Mouse (Mus musculus): ENCODE measurements around the gene Prdx5. TPM values are rescaled to one million over a fixed set of nuclear protein-coding genes. Genes with fewer than 3 reads are reported as not detected.

Gene Prdx5
- polyA plus RNA-seq, 1 experiment from 2014 or later, result 186 TPM

DNA sequence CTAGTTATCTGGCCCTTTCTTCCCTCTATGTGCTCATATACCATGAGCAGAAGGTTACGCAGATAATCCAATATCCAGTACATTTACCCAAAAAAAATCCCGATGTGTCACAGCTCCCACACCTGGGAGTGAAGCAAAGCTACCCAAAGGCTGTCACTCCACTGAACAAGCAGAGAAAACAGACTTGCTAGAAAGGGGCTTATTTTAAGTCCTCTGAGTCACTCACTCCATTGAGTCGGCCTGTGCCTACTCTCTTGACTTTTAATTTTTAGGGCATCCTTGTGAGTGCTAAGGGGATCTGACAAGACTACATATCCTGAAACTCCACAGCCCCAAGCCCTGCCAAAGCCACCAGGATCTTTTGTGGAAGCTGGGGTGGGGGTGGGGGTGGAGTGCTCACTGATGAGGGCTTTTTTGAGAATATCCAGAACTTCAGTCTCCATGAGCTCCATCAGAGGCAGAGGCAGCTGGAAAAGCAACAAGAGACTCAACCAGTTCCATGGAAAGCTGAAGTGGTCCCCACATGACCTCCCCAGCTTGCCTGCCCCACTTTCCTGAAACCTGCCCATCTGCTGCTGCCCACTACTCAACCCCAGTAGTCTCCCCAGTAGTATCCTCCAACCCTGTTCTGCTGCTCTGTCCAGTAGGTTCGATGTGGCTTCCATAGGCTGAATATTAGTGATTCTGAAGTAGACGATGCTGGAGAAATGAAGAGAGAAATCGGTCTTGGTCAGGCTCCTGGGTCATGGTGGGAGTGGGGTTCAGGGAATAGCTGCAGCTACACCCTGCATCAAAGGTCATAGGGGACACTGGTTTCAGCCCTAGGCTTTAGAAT is 13.2 kb upstream of the Prdx5 start:
- Histone ChIP-seq H3K27me3 (peaks cover 58% of the 10 kb centered on the region), H3K9ac (no peak overlapping the region), H3K4me2 (peak overlapping the region; percentile 90), H3K4me1 (peaks cover 39% of the 10 kb centered on the region), H3K9me3 (replicated peaks) (no peaks in the 10 kb centered on the region), H3K36me3 (ENCODE audit: poor library complexity, severe bottlenecking) (no peaks in the 10 kb centered on the region), H3K4me3 (no peak overlapping the region), H3K27ac (no peak overlapping the region)
- no peak for ATAC-seq
- 66% methylated on average over 6 of the region's 6 CpGs for WGBS

DNA sequence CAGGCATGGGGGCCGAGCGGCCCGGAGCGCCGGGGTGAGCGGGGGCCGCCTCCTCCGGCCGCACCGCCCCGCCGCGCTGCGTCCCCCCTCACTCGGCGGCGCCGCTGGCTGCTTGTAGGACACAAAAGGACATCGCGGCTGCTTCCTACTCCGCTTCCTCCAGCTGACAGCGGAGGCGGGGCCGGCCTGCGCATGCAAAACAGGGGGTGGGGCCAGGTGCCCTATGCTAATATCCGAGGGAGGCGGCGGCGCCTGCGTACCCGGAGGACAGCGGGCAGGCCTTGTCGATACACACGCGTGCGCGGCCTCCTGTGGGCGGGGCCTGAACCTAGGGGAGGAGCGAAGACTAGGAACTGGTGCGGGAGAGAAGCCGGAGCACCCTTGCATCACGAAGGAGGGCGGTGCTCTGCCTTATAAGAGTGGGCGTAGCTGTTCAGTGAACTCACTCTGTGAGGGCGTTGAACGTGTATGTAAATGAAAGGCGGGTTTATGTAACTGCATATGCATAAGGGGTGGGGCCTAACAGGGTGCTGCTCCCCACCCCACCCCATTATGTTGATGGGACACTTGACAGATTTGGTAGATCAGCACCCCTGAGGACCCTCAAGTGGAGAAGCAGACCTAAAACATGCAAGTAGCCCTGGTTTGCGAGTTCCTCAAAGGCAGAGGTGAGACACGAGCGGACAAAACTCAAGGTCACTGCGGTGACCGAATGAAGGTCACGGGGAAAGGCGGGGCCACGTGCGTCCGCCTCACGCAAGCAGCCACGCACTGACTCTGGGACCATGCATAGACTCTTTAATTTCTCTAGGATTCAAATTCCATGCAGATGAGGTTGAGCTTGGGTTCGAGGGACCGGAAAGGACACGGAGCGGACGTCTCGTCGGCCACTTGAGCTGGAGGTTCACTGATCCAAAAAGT is 12.0 kb upstream of the Prdx5 start, which contains the start of gene Esrra:
Gene Esrra, minus strand, starts transcription at position 167 of the 921 bp plus-strand sequence.
- H3K27me3 ChIP-seq, result peaks cover 46% of the 10 kb centered on the region
- peak; percentile 96 for ATAC-seq
- no peaks in the 10 kb centered on the region for H3K36me3 ChIP-seq (ENCODE audit: poor library complexity, severe bottlenecking)
- peak within 1 kb of the TSS; percentile 90 for H3K4me2 ChIP-seq
- H3K27ac ChIP-seq, result peak within 1 kb of the TSS; percentile 84
- peak within 1 kb of the TSS; percentile 81 for H3K4me3 ChIP-seq
- H3K4me1 ChIP-seq, result peaks cover 36% of the 10 kb centered on the region
- WGBS, result under 1% methylated on average over 45 of the region's 66 CpGs
- no peaks in the 10 kb centered on the region for H3K9me3 ChIP-seq (replicated peaks)
- peak within 1 kb of the TSS; percentile 85 for H3K9ac ChIP-seq

DNA sequence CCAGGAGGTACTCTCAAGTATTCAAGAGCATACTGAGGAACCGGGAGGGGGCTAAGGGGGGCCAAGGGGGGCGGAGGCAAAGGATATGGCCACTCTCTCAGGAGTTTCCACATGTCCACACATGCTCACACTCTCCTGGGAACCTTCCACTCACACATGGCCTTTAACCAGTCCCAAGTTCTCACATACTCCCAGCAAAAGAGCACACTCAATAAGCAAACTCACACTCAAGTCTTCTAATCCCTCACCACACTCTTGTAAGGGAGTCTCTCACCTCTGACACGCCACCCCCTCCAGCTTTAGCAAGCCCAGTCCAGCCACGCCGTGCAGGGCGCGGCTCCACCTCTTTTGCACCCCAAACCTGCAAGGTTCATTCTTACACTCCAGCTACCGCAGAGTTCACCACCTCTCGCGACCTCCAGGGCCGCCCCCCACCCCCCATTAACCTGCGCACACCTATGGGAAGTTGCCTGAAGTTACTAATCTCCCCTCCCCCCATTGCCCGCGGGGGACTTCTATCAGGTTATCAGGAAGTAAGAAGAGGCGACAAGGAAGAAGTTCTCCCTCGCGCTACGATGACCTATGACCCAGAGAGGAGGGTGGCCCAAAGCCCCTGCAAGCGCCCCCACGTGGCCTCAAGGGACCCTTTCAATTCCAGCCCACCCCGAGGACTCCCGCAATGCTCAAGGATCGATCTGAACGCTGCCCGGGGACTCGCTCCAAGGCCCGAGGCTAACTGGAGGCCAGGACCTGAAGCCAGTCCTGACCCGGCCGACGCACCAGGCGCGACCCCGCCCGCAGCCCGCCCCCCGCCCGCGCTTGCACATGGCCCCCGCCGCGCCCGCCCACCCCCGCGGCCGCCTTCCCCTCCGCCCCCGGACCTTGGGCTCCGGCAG is 11.1 kb upstream of the Prdx5 start:
- Histone ChIP-seq H3K9ac (peak overlapping the region; percentile 85), H3K9me3 (replicated peaks) (no peaks in the 10 kb centered on the region), H3K4me1 (peaks cover 29% of the 10 kb centered on the region), H3K36me3 (ENCODE audit: poor library complexity, severe bottlenecking) (0 out of 2 replicates have a peak, but pooled peaks cover 5% of the 10 kb centered on the region), H3K27me3 (peaks cover 37% of the 10 kb centered on the region), H3K4me2 (peak overlapping the region; percentile 90), H3K27ac (peak overlapping the region; percentile 84), H3K4me3 (peak overlapping the region; percentile 81)
- ATAC-seq, result peak; percentile 22
- 2% methylated on average over 32 of the region's 48 CpGs for WGBS

DNA sequence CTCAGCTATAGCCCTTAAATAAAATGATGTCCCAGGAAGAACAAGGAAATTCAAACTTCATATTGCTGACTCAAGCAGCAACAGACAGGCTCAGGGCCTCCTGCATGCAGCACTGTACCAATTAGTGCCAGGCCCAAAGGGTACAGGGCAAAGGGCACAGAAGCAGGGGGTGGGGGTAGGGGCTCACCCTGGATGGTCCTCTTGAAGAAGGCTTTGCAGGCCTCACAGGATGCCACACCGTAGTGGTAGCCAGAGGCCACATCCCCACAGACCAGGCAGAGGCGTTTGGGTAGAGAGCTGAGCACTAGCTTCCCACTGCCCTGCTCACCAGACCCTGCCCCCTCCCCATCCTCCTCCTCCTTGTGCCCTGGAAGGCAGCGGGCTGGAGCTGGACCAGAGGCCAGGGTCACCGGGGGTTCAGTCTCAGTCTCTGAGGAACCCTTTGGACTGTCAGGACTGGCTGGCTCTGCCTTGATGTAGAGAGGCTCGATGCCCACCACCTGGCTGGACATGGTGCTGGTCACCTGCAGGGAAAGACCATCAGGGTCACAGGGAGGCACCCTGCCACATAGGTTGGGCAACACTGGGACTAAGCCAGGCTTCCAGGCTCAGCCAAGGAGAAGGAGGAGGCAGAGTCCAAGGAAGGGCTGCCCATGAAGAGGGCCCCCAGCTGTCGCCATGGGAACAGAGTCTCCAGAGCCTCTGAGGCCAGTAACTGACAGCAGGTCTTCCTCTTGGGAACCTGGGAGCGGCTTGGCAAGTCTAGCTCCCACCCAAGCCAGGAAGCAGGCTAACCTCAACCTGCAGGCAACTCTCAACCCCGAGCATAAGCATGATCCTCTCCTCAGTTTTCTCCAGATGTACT is 10.2 kb upstream of the Prdx5 start:
- peaks cover 26% of the 10 kb centered on the region for H3K4me1 ChIP-seq
- H3K9me3 ChIP-seq (replicated peaks), result no peaks in the 10 kb centered on the region
- peak overlapping the region; percentile 81 for H3K4me3 ChIP-seq
- no peak for ATAC-seq
- peaks cover 28% of the 10 kb centered on the region for H3K27me3 ChIP-seq
- H3K27ac ChIP-seq, result peak overlapping the region; percentile 14; the same call in 1 of the 2 replicates
- WGBS, result 37% methylated on average over 8 of the region's 8 CpGs
- peak overlapping the region; percentile 90 for H3K4me2 ChIP-seq
- peak overlapping the region; percentile 85 for H3K9ac ChIP-seq
- H3K36me3 ChIP-seq (ENCODE audit: poor library complexity, severe bottlenecking), result 0 out of 2 replicates have a peak, but pooled peaks cover 5% of the 10 kb centered on the region

DNA sequence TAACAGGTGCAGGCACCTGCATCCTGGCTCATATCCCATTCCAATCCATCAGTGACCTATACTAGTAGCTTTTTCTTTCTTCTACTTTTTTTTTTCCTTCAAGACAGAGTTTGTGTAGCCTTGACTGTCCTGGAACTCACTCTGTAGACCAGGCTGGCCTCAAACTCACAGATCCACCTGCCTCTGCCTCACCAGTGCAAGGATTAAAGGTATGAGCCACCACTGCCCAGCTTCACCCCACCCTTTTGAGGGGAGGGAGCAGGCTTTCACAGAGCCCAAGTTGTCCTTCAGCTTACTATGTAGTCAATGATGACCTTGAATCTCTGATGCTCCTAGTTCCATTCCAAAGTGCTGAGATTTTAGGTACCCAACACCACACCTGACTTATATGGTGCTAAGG is 9.5 kb upstream of the Prdx5 start:
- peaks cover 21% of the 10 kb centered on the region for H3K27me3 ChIP-seq
- ATAC-seq, result no peak
- H3K4me2 ChIP-seq, result no peak overlapping the region
- H3K4me3 ChIP-seq, result 0 out of 2 replicates have a peak overlapping the region, but pooled peaks have one; percentile 81
- H3K9me3 ChIP-seq (replicated peaks), result no peaks in the 10 kb centered on the region
- H3K9ac ChIP-seq, result no peak overlapping the region
- H3K27ac ChIP-seq, result no peak overlapping the region
- peaks cover 22% of the 10 kb centered on the region for H3K4me1 ChIP-seq
- 0 out of 2 replicates have a peak, but pooled peaks cover 5% of the 10 kb centered on the region for H3K36me3 ChIP-seq (ENCODE audit: poor library complexity, severe bottlenecking)

DNA sequence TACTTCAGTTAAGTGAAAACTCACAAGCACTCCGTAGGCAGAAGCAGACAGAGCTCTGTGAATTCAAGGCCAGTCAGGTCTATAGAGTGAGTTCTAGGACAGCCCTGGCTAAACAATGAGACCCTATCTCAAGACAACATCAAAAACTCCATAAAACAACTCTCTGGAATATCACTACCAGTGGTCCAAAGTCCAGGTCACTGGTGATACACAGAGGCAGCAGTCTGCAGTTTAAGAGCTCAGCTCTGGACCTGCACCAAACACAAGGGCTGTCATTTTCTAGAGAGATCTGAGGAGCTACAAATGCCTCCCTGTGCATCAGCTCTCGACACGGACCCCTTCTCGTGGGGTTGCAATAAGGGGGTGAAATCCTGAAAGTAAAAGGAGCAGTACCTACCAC is 8.4 kb upstream of the Prdx5 start:
- Histone ChIP-seq H3K27ac (no peak overlapping the region), H3K9ac (no peak overlapping the region), H3K4me3 (no peak overlapping the region), H3K36me3 (ENCODE audit: poor library complexity, severe bottlenecking) (peaks cover 16% of the 10 kb centered on the region), H3K9me3 (replicated peaks) (no peaks in the 10 kb centered on the region), H3K4me1 (peaks cover 22% of the 10 kb centered on the region), H3K4me2 (no peak overlapping the region), H3K27me3 (peaks cover 10% of the 10 kb centered on the region)
- ATAC-seq, result no peak
- WGBS, result 89% methylated on average over 4 of the region's 4 CpGs

DNA sequence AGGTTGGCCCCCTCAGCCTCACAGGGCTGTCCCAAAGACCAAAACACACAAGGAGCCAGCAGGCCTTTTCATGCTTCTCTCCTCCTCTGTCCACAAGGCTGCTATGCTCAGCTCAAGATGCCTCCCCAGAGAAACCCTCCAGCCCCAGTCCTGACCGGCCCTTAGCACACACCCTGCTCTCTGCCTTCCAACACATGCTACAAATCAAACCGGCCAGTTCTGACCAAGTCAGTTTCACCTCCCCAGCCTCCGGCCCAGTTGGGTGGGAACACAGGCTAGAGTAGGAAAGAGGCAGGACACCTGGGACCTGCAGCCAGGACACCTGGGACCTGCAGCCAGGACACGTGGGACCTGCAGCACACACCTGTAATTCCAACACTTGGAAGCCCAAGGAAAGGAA is 6.6 kb upstream of the Prdx5 start:
- no peak for ATAC-seq
- peaks cover 34% of the 10 kb centered on the region for H3K36me3 ChIP-seq (ENCODE audit: poor library complexity, severe bottlenecking)
- H3K9me3 ChIP-seq (replicated peaks), result no peaks in the 10 kb centered on the region
- 82% methylated on average over 4 of the region's 4 CpGs for WGBS
- no peaks in the 10 kb centered on the region for H3K27me3 ChIP-seq
- H3K4me3 ChIP-seq, result no peak overlapping the region
- H3K4me1 ChIP-seq, result peaks cover 20% of the 10 kb centered on the region
- no peak overlapping the region for H3K27ac ChIP-seq
- no peak overlapping the region for H3K9ac ChIP-seq
- no peak overlapping the region for H3K4me2 ChIP-seq

DNA sequence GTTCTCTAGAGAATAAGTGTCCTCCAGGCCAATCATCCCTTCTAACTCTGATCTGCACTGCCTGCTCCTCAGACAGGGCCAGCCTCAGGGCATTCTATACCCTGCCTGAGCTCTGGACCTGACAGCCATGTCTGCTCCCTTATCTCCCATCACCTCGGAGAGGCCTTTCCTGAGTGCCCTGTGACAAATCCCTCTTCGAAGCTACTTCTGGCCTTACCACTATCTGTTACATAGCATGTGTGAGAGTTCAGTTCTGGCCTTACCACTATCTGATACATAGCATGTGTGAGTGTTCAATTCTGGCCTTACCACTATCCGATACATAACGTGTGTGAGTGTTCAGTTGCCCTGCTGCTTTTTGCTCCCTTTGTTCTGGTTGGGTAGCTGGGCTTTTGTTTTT is 5.4 kb upstream of the Prdx5 start:
- Histone ChIP-seq H3K9ac (no peak overlapping the region), H3K27me3 (no peaks in the 10 kb centered on the region), H3K36me3 (ENCODE audit: poor library complexity, severe bottlenecking) (peaks cover 40% of the 10 kb centered on the region), H3K4me3 (no peak overlapping the region), H3K4me1 (peaks cover 18% of the 10 kb centered on the region), H3K4me2 (no peak overlapping the region), H3K9me3 (replicated peaks) (no peaks in the 10 kb centered on the region), H3K27ac (no peak overlapping the region)
- WGBS, result 94% methylated on average over 4 of the region's 4 CpGs
- ATAC-seq, result no peak

DNA sequence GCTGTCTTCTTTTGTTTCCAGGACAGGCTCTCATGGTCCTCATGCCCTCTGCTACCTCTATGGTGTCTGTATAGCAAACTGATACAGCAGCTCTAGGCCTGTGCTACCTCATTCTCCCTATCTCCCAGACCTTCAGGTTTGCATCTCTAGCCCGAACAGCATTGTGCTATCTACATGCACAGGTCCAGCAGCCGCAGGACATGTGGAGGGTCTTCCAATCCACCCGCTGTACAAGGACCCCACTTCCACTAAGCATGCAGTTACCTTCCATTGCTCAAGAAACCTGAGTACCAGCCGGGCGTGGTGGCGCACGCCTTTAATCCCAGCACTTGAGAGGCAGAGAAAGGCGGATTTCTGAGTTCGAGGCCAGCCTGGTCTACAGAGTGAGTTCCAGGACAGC is 4.6 kb upstream of the Prdx5 start:
- 91% methylated on average over 9 of the region's 9 CpGs for WGBS
- Histone ChIP-seq H3K36me3 (ENCODE audit: poor library complexity, severe bottlenecking) (peaks cover 40% of the 10 kb centered on the region), H3K4me2 (no peak overlapping the region), H3K9ac (no peak overlapping the region), H3K4me3 (no peak overlapping the region), H3K4me1 (peaks cover 11% of the 10 kb centered on the region), H3K27ac (no peak overlapping the region), H3K27me3 (no peaks in the 10 kb centered on the region), H3K9me3 (replicated peaks) (no peaks in the 10 kb centered on the region)
- ATAC-seq, result no peak

DNA sequence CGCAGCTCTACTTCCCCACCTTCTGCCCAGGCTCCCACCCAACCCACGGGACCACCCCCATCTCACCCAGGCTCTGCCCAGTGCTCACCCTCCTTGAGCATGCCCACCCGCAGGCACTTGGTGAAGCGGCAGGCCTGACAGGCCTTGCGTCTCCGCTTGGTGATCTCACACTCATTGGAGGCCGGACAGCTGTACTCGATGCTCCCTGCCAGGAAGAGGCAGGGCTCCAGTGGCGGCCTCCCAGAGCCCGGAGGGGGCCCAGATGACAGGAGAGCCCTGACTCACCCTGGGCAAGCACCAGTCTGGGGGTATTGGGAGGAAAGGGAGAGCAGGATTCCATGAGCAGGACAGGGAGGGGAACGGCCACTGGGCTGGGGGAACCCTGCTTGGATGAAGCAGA is 4.1 kb upstream of the Prdx5 start:
- H3K9me3 ChIP-seq (replicated peaks), result no peaks in the 10 kb centered on the region
- H3K4me2 ChIP-seq, result no peak overlapping the region
- 90% methylated on average over 11 of the region's 11 CpGs for WGBS

DNA sequence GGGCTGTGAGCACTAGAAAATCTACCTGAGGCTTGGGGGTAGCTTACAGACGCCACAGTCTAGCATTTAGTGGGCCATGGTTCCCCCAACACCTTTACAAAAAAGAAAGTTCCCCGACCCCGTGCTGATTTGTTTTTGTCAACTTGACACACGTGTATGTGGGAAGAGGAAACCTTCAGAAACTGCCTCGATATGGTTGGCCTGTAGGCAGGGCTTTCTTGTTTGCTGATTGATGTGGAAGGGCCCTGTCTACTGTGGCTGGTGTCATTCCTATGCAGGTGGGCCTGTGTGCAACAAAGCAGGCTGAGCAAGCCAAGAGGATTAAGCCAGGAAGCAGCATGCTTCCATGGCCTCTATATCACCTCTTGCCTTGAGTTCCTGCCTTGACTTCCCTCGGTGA is 3.1 kb upstream of the Prdx5 start:
- Histone ChIP-seq H3K9me3 (replicated peaks) (no peaks in the 10 kb centered on the region), H3K4me2 (no peak overlapping the region), H3K27me3 (no peaks in the 10 kb centered on the region), H3K27ac (no peak overlapping the region), H3K4me3 (no peak overlapping the region), H3K36me3 (ENCODE audit: poor library complexity, severe bottlenecking) (peaks cover 40% of the 10 kb centered on the region), H3K9ac (no peak overlapping the region), H3K4me1 (peaks cover 22% of the 10 kb centered on the region)
- no peak for ATAC-seq
- WGBS, result 90% methylated on average over 6 of the region's 6 CpGs

More for the DNA sequence above, 4.1 kb upstream of the Prdx5 start:
- Histone ChIP-seq H3K4me1 (peaks cover 13% of the 10 kb centered on the region), H3K27ac (no peak overlapping the region), H3K36me3 (ENCODE audit: poor library complexity, severe bottlenecking) (peaks cover 40% of the 10 kb centered on the region), H3K4me3 (no peak overlapping the region), H3K27me3 (no peaks in the 10 kb centered on the region), H3K9ac (no peak overlapping the region)
- no peak for ATAC-seq
